Mouse (Mus musculus) testis, postnatal 10 days (tissue): Measurements from ENCODE around the gene Cdc42bpb.

Experiments used
- DNase-seq: peaks from one replicate; pipeline ENCODE4 v3.0.0; 2021; ENCODE audit warnings: low spot score

The Cdc42bpb gene

DNA sequence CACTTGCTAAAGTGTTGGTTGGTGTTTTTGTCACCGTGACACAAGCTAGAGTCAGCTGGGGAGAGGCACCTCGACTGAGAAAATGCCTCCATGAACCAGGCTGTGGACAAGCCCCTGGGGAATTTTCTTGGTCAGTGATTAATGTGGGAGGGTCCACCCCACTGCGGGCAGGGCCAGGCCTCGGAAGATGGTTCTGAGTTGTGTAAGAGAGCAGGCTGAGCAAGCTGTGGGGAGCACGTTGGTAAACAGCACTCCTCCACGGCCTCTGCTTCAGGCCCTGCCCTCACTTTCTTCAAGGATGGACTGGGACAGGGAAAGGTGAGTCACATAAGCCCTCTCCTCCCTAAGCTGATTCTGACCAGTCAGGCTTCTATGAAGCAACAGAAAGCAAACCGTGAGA is 36.8 kb downstream of the Cdc42bpb start:
- no peak for DNase-seq

GRCm38 (mm10) chr12:111337864-111338354 is 39.6 kb downstream of the Cdc42bpb start:
- DNase-seq = no peak

- no peak for DNase-seq
Measured at GRCm38 (mm10) chr12:111333020-111333605, 44.4 kb downstream of the Cdc42bpb start.

- no peak for DNase-seq
Measured at GRCm38 (mm10) chr12:111332443-111332842, 45.1 kb downstream of the Cdc42bpb start.

GRCm38 (mm10) chr12:111331573-111331972 is 45.9 kb downstream of the Cdc42bpb start:
- DNase-seq = no peak

- DNase-seq = no peak
Measured at GRCm38 (mm10) chr12:111329281-111329680, 48.2 kb downstream of the Cdc42bpb start.

DNA sequence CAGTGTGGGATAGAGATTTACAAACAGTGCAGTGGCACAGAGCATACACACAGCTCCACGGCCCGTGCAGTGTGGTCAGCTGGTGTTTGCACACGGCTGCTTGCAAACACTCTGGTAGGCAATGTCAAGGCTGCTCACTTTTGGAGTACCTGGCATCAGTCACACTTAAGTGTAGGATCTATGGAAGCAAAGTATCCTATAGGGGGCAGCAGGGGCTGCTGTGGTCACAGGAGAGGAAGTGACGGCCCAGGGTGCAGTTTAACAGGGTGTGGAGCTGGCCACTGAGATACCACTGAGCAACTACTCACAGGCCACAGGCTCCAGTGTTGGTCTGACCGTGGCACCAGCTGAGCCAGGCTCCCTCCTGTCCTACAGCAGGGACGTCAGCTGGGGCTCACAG is 49.2 kb downstream of the Cdc42bpb start:
- DNase-seq = no peak

DNA sequence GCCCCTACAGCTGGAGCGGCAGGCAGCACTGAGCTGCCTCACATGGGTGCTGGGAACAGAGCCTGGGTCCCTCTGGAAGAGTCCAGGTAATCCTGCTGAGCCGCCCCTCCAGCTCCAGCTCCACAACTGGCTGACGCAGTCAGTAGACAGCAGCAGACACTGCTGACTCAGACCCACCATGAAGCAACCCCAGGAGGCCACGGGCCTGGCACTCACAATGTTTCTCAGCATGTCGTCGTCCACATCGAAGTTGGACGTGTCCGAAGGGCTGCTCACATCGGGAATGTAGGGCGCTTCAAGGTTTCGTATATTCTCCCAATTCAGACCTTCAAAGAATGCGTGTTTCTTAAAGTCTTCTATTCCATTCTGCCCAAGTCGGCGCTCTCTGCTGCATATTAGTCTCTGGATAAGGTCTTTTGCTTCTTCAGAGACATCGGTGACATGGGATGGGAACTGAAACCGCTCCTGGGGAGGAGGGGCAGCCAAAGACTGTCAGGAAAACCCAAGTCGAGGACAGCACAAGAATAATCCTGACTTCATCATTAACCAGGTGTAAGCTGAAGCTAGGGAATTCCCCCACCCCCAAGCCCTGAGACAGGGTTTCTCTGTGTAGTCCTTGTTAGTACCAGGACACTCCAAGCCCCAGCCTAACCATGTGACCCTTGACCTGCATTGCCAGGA is 51.6 kb downstream of the Cdc42bpb start:
- no peak for DNase-seq

- DNase-seq = no peak
Measured at GRCm38 (mm10) chr12:111324949-111325348, 52.6 kb downstream of the Cdc42bpb start.

DNA sequence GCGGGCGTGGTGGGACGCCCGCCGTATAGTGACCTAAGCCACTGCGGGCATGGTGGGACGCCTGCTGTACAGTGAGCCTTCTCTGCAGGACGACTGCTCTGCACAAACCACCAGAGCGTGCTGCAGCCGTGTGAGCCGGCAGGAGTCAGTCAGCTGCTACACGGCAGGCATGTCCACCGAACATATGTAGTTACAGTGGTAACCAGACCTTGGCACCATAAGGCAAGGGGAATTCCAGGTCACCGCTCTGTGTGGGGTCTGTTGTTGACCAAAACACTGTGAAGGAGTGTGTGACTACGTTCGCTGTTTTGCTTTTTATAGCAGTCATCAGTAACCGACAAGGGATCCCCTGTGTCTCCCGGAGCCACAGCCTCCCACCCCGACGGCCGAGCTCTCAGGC is 53.0 kb downstream of the Cdc42bpb start:
- no peak for DNase-seq

DNA sequence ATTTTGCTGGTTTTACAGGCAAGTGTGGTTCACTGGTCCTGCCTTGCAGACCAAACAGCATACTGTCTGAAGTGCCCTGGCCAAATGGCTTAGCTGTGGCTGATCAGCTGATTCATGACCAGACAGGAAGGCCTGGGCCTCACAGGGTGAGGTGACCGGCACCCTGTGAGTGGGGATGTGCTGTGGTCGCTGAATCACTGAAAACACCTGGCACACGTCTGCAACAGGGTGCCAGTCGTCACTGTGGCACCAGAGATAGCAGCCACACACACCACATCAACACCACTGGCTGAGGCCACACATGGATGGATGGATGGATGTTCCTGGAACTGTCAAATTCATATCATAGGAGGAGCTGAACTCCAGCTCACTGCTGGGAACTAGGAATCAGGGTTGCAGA is 54.1 kb downstream of the Cdc42bpb start:
- DNase-seq = no peak

GRCm38 (mm10) chr12:111321832-111322231 is 55.7 kb downstream of the Cdc42bpb start:
- DNase-seq = no peak

GRCm38 (mm10) chr12:111320549-111320948 is 57.0 kb downstream of the Cdc42bpb start:
- no peak for DNase-seq

DNA sequence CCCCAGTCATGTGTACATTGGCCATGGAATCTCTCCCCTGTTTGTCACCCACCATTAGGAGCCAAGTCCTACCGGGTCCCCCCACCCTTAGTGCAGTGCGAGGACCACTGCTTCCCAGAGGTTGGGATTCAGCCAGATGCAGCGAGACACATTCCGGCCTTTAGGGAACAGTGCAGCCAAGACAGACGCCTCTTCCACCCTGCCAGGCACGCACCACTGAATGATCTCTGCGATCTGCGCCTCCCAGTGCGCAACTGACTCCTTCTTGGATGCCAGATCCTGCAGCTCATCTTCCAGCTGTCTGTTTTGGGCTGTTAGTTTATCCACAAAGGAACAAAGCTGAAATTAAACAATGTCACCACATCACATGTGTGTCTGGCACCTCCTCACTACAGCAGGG is 59.8 kb downstream of the Cdc42bpb start:
- DNase-seq = no peak

GRCm38 (mm10) chr12:111314273-111314672 is 63.2 kb downstream of the Cdc42bpb start:
- DNase-seq = no peak

- no peak for DNase-seq
Measured at GRCm38 (mm10) chr12:111311775-111312174, 65.7 kb downstream of the Cdc42bpb start.

DNA sequence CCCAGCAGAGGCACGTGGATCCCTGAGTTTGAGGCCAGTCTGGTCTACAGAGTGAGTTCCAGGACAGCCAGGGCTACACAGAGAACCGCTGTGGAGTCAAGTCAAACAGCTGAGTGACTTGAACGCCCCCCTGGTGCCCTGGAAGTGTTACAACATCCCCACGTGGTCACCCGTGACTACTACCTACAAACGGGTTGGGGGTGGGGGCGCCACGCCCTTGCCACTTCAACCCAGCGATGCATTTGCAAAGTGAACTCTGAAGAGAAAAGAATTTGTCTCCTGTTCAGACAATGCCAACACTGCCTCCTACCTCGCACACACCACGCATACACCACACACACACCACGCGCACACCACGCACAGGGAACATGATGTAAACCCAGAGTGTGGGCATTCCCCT is 67.6 kb downstream of the Cdc42bpb start:
- DNase-seq = no peak

GRCm38 (mm10) chr12:111309256-111309655 is 68.3 kb downstream of the Cdc42bpb start:
- DNase-seq = no peak

- no peak for DNase-seq
Measured at GRCm38 (mm10) chr12:111306821-111307220, 70.7 kb downstream of the Cdc42bpb start.

- DNase-seq = no peak
Measured at GRCm38 (mm10) chr12:111303702-111304337, 73.7 kb downstream of the Cdc42bpb start.

- no peak for DNase-seq
Measured at GRCm38 (mm10) chr12:111302018-111302345, 75.5 kb downstream of the Cdc42bpb start.

DNA sequence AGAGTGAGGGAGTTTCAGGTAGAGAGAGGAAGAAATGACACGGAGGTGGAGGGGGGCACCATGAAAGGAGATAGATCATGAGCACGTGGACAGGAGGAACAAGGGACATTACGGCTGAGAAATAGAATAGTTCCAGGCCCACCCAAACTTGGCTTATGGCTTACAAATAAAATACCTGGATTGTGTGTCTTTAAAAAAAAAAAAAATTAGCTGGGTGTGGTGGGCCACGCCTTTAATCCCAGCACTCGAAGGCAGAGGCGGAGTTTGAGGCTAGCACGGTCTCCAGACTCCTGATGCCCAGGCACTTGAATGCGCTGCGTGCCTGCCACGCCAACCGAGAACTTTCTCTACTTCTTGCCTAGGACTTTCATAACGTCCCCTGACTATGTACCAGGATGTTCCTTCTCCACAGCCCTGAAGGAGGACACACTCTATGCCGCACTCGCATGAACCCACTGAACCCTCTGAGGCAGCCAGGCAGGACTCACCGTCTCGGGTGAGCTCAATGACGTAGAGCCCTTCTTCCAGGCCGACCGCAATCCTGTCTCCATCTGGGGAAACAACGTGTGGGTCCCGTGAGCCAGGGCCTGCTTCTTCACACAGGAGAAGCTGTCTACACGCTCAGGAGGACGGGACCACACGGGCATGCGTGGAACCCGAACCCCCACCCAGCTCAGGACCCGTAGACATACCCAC is 76.0 kb downstream of the Cdc42bpb start:
- no peak for DNase-seq

DNA sequence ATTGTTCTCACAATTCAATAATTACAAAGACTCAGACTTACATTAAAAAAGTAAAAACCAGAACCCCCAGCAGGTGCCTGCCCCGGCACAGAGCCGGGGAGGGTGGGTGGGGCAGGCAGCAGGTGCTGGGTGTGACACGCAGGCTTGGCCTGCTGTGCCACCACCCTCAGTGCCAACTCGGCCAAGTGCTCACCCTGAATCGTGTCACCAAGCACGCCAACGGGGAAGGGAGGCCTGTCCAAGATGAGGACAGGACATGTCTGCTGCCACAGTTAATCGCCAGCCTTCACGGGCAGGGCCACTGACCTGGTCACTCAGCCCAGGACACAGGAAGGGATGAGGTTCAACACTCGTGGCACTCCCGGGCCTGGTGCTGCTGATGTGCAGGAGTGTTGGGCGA is 84.5 kb downstream of the Cdc42bpb start:
- no peak for DNase-seq
